Mouse (Mus musculus) megakaryocyte-erythroid progenitor cell, adult 5-6 weeks (primary cell): Measurements from ENCODE around the gene Olfr1371. TPM values are rescaled to one million over a fixed set of nuclear protein-coding genes. Genes with fewer than 3 reads are reported as not detected.
A peak's percentile ranks its signal among the peaks of the same experiment; 100 is the strongest.

Experiments used
- ATAC-seq: replicated peaks from 2 replicates; pipeline ENCODE4 v1.8.0; 2016; ENCODE audit warnings: mild to moderate bottlenecking, inconsistent platforms; ENCODE audit not compliant: severe bottlenecking, poor library complexity, low FRiP score, low TSS enrichment
- total RNA-seq, 2 experiments: library from RNA; stranded (forward) in 1 of 2; stranded (reverse) in 1 of 2; fragments of 200-1000, 215-1000 nt in 1 of 2; fragments of >200 nt in 1 of 2; fragmentation: Nextera tagmentation in 1 of 2; gene quantifications; 2 replicates each; pipeline ENCODE4 v1.2.3; 2014 to 2017

Olfr1371 gene
- not detected in 2 replicates for total RNA-seq (2014; fragmentation: Nextera tagmentation)
- not detected in 2 replicates for total RNA-seq (2017)

DNA sequence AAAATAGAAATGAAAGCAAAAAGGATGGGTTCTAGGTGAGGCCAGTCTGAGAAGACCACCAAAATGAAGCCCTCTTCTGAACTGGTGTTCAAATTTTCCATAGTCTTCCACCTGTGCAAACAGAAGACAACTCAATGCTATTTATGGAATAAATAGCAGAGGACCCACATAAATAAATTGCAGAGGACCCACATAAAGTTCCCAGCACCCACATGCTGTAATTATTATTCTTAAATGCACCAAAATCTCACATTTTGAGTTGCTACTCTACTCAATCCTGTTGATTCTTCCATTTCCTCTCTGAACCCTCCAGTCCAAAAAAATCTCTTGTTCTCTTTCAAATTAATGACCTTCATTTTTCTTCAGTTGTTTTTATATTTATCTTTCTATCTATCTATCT, at the start of gene Olfr1371:
Olfr1371 (minus strand) TSS at position 101 of the 400 bp plus-strand sequence.
- ATAC-seq, result no peak

DNA sequence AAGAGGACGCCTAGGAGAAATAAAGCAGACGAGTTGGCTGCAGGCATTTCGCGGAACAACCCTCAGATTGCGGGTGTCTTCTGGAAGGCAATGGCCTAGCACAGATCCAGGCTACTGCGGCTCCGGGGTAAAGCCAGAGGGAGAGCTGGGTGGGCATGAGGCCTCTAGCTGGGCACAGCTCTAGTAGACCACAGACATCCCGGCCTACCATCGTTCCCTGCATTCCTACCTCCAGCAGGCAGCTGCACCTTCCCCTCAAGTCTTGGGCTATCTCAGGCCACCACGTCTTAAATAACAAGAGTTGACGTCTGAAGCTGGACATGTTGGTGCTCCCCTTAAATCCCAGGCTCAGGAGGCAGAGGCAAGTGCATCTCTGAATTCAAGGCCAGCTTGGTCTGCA, 48.6 kb upstream of the Olfr1371 start:
- no peak for ATAC-seq

DNA sequence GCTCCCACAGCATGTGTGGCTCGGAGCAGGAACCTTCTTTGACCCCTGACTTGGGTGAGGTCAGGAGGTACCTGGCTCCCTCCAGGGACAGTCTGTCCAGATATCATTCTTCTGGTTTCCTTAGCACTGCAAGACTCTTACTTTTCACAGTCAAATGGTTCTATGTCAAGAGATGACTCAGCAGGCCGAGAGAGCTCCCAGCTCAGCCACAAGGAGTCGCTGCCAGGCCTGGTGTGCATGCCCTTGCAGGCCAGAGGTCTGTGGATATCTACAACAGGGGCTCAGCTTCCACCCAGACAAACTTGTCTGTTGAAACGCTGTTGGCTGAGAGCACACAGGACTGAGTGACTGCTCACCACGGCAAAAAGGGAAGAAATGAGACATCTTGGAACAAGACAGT, 48.1 kb upstream of the Olfr1371 start:
- ATAC-seq, result peak; percentile 62

DNA sequence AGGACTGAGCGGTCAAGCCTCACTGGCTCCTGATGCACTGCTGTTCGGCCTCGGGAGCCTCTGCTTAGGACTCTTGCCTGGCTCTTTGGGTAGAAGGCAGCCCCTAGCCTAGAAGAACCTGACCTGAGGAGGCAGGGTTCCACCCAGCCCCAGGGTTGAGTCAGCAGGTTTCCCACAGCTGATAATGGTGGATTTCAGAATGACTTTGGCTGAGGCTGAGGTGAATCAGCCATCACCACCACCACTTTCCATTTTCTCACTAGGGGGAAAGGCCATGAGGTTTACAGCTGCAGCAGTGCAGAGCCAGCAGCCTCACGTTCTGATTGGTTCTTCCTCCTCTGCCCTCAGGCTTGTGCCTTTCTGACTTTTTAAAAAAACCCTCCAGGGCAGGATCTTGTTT, 47.1 kb upstream of the Olfr1371 start:
- ATAC-seq, result no peak

DNA sequence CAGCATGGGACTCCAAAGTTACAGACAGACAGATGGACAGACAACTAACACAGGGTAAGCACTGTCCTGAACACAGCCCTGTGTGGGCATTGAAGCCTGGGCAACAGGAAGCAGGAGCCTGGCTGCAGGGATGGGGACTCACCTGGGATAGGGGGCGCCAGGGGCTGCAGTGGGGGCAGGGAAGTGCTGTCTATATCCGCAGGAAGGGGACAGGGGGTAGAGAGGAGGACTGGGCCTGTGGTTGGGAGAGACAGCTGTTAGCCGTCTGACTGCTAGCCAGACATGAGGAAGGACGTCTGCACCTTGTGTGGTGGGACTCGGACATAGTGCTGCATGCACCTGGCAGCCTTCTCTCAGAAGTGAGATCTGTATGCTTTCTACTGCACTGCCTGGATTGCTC, 44.9 kb upstream of the Olfr1371 start:
- no peak for ATAC-seq

DNA sequence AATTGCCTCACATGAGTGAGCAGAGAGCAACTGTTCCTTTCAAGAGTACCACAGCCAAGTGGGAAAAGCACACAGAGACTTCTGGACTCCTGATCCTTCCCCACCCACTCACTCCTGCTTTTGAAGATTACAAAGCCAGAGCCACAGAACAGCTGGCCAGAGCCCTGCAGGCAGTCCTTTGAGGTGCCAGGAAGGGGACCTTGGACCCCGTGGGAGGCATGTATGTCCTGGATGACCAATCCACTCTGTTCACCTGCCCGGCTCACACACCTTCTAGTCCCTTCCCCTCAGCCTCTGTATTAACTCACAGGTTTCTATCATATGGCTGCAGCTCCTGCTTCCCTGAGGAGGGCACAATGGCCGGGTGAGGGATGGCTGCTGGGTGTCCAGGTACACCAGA, 43.6 kb upstream of the Olfr1371 start:
- ATAC-seq, result no peak

DNA sequence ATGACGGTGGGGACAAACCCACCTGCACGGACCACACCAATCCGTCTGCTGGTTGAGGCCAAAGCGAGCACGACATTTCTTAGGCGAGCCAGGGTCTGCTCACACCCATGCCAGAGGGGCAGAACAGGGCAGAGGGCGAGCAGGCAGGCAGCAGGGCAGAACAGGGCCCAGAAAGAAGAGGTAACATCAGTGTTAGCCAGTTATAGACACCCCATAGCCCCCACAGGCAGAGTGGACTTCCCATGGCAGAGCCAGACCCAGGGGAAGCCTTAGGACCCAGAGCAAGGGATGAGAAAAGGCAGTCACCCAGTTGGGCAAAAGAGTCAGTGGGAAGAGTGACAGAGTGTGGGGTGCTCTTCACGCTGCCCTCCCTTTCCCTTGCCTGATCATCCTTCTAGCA, 41.3 kb upstream of the Olfr1371 start:
- no peak for ATAC-seq

DNA sequence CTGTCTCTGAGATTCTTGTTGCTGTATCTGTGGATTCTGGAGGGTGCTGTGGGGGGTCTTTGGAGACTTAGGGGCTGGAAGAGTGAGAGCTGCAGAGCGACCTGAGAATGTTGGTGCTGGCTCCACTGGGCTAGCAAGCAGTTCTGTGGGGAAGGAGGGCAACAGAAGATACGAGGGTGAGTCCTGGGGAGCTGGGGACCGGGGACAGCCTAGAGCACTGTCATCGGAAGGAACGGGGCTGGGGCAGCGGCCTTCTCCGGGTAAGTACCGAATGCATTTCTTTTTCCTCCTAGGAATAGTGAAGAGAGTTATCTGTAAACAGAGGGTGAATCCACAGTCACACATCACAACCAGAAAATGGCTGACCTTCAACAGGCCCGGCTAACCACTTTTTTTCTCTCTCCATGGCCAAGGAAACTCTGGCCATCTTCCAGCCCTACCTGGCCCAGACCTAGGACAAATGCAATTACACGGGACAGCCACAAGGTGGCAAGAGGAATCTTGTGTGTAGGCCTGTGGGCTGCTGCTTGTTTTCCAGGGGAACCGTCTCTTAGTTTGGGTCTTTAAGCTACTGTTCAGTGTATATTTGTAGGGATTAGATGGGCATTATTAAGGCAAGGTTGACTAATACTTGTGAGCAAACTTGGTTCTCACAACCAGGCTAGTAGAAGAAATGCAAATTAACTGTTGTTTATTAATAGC, 40.0 kb upstream of the Olfr1371 start:
- ATAC-seq, result peak; percentile 56; the same call in 1 of the 2 replicates

DNA sequence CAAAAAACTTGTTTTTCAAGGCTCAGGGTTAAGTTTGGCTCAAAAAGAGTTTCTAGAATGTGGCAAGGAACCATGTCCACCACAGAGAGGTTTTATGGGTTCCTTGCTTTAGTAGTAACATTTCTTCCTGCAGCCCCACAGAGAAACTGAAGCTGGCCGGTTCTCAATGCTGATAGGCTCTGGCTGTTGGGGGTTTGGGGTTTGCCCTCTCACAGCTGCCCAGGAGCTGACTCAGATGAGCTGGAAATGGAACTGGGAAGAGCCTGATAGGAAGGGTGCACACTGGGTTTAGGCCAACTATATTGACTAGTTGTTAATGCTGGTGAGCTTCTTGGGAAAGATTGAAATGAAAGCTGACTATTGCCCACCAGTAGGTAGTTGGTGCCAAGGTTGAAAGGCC, 38.9 kb upstream of the Olfr1371 start:
- no peak for ATAC-seq

DNA sequence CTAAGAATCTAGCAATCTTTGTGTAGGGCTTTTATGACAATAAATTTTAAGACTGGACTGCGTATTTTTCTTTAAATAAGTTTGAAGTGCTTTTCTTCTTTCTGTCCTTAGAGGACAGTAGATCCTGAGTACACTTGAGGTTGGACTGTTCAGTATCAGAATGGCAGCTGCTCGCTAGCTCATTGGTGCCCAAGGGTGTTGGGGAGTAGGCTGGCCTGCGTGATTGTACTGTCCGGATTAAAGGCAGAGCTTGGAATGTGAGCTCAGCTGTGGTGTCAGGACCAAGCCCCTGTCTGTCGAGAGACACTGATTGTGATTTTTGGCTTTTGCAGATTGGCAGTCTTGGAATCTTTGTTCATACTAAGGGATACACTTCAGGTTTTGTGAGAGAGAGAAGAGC, 38.0 kb upstream of the Olfr1371 start:
- no peak for ATAC-seq

DNA sequence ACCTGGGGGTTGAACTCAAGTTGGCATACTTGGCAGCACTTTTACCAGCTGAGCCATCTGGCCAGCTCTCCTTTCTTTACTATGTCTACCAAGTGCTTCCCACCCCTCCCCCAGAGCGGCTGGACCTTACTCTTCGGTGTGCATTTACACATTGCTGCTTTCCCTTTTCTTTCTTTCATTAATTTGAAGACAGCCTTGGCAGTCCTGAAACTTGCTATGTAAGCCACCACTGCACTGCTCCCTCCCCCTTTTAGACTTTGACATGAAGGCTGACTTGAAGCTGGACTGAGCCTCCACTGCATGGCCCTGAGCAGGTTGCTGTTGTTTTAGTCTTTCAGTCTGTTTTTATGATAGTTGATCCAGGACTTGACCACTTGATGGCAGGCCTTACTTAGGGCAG, 35.7 kb upstream of the Olfr1371 start:
- no peak for ATAC-seq

DNA sequence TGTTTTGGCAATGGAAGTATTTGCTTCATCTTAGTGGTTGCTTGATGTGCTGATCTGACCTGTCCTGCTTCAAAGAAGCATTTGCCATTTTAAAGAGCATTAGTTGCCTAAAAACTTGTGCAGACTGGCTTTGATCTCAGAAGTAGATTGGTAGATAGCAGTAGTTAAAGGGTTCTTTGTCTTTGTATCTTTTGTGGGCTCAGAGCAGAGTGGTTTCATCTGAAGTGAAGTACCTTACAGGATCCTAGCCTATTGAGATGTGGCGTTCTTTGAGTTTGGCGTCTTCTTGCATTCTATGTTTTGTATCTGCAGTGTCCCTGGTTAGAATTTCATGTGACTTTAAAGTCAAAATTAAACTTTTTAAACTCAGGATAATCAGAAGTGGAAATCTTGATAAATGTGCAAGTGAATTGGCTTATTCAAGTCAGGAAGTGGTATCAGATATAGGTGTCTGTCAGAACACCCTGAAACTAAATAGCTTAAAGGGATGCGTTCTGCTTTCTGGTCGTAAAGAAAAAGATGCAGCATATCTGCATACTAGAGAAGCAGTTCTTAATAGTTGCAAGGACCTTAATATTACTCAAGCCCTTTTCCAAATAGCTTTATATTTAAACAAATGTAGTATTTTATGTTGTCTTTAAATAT, 27.2 kb upstream of the Olfr1371 start:
- ATAC-seq, result no peak

DNA sequence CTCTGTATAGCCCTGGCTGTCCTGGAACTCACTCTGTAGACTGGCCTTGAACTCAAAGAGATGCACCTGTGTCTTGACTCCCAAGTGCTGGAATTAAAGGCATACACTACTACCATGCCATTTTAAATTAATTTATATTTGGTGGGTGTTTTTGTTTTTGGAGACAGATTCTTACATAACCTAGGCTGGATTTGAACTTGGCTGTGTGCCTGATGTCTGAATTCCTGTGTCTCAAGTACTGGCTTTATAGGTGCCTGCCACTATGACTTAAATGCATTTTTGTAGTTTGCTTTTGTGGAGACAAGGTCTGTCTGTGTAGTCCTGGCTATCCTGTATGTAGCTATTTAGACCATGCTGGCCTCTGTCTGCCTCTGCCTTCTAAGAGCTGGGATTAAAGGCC, 20.7 kb upstream of the Olfr1371 start:
- no peak for ATAC-seq

DNA sequence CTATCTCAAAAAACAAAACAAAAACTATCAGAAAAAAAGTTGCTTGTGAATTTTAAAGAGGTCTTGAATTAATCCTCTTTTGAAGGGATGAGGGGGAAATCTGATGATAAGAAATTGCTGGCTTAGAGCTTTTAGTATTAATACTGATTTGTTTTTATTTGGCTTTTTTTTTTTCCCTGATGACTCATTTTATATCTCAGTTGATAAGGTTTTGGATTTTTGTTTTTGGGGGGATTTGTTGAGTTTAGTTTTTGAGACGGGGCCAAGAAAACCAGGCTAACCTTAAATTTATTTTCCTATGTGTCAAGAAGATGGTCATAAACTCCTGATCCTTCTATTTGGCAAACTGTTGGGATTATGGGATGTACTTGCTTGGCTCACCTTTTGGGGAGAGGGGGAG, 20.1 kb upstream of the Olfr1371 start:
- no peak for ATAC-seq

DNA sequence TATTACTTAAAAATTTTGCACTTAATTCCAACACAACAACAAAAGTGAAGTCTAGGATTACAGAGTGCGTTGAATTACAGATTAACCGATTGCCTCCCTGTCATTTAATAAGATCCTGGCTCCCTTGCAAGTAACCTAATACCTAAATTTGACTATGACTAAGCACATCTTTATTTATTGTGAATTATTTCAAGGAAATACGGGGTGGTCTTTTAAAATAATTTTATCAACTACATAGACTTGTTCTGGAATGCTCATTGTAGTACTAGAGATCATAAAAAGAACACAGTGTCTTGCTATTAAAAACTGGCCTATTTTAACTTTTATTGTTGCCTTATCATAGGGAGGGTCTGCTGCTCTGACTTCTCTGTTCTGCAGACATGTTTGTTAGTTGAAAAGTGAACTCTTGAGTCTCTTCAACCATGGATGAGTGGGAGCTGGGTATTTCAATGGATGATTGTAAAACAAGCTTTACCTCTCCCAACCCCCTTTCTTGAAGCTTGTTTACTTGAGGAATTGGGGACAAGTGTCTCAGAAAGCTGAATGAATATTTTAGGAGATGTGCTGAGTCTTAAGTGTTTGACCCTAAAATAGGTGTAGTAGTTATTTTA, 19.4 kb upstream of the Olfr1371 start:
- no peak for ATAC-seq

DNA sequence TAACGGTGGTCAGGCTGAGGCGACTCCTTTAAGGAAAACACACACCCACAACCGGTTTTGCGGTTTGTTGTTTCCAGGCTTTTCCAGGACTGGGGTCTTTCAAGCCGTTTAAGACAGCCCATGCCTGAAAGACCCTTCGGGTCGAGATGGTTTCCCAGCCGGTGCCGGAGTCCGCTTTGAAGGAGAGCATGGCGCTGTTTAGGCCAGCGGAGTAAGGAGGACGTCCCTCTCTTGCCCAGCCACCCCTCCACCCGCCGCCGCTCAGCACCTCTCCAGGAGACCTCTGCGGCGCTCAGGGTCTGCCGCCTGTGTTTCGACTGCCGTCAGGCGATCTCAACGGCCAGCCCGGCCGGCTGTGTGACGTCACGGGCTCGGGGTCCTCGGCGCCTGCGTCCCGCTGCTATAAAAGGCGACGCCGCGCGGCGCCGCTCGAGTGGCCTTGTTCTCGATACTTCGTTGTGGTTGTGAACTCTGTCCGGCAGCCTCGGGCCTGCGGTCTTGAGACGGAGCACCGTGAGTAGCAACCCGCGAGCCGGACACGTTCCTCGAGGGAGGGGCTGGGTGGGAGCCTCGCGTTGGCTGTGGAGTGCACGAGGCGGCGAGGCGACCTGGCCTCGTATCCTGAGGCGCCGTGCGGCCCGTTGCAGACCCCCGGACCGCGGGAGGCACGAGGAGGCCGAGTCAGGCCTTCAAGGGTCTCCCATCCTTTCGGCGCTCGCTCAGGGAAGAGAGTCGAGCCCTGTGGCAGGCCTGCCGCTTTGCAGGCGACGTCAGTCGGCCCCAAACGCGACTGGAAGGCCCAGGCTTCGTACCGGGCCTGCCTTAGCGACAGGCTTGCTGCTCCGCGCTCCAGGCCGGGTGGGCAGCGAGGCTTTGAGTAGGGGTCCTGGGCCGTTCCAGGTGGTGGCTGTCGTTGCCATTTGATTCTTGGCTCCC, 18.1 kb upstream of the Olfr1371 start, which contains the start of gene Skp1a:
Skp1a (plus strand) TSS at position 390 of the 936 bp plus-strand sequence.
- ATAC-seq, result peak; percentile 69

DNA sequence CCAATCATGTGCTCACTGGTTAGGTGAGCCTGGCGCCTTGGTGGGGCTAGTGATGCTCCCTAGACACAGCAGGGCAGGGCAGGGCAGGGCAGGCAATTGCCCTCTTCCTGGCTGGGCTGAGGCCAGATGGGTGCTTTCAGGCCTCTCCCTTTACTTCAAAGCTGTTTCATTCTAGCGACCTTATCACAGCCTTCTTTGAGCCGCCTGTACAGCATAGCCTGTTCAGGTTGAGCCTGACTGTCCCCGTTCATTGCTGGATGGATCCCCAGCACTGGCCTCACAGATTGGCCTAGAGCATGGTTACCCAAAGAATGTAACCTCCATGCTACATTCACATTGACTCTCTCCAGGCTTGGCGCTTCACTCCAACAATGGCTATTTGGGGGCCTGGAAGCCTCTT, 16.9 kb upstream of the Olfr1371 start:
- peak; percentile 49 for ATAC-seq

DNA sequence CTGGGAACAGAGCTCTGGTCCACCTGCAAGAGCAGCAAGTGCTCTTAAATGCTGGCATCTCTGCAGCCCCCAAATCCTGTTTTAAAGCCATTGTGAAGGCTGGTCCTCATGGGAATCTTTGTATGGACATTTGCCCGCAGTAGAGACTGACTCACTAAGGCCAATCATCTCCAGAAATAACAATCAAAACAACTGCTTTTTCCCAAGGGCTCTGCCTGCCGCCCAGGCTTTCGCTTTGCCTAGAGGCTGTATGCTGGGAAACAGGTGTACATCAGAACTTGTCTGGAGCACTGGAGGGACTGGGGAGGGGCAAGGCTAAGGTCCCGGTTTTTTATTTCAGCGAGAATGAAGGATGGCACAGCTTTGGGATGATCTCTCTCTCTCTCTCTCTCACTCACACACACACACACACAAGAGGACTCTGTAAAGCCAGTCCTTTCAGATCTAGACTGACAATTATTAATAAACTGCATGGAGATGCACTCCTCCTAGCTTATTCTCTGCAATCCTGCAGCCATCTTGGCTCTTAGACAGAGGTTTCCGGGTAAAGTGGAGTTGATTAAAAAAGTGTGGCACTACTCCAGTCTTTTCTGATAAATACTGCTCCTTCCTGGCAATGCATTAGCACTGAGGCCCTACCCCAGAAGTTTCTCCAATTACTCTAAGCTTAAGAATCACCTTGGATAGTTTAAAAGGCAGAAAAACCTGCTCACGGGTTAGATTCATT, 15.1 kb upstream of the Olfr1371 start:
- ATAC-seq, result no peak
